Mouse (Mus musculus) heart, embryonic 16.5 days (tissue): Measurements from ENCODE around the gene Cdipt. TPM values are rescaled to one million over a fixed set of nuclear protein-coding genes. Genes with fewer than 3 reads are reported as not detected.

Experiments
- ATAC-seq: fragments of 200-750 bp; cut with Nextera tagmentation; replicated peaks from 2 replicates; pipeline ENCODE4 v1.8.0; 2017; ENCODE audit warnings: moderate number of reproducible peaks; ENCODE audit not compliant: insufficient read depth, low FRiP score; ENCODE audit errors: extremely low read depth
- H3K27ac ChIP-seq: fragments of 300-500 bp; sonication (generic); 2 replicates; pipeline ENCODE4 v1.5.1; 2014; ENCODE audit warnings: mild to moderate bottlenecking, low read length, control low read depth, moderate library complexity
- H3K27me3 ChIP-seq: fragments of 300-500 bp; sonication (generic); 2 replicates; pipeline ENCODE4 v1.6.1; 2014; ENCODE audit warnings: low read length, mixed read lengths; ENCODE audit not compliant: control insufficient read depth, insufficient read depth
- H3K36me3 ChIP-seq: fragments of 300-500 bp; sonication (generic); 2 replicates; pipeline ENCODE4 v1.6.1; 2014; ENCODE audit not compliant: control insufficient read depth, insufficient read depth
- H3K4me1 ChIP-seq: fragments of 300-500 bp; sonication (generic); 2 replicates; pipeline ENCODE4 v1.6.1; 2014; ENCODE audit warnings: low read length, mixed read lengths; ENCODE audit not compliant: control insufficient read depth, insufficient read depth
- H3K4me2 ChIP-seq: fragments of 300-500 bp; sonication (generic); 2 replicates; pipeline ENCODE4 v1.6.1; 2014; ENCODE audit warnings: low read depth, mild to moderate bottlenecking, control low read depth, low read length
- H3K4me3 ChIP-seq: fragments of 300-500 bp; sonication (generic); 2 replicates; pipeline ENCODE4 v1.5.1; 2014; ENCODE audit warnings: mild to moderate bottlenecking, control low read depth, low read length
- H3K9ac ChIP-seq: fragments of 300-500 bp; sonication (generic); 2 replicates; pipeline ENCODE4 v1.6.1; 2014; ENCODE audit warnings: low read length, control low read depth
- H3K9me3 ChIP-seq: fragments of 300-500 bp; sonication (generic); replicated peaks from 2 replicates; pipeline ENCODE4 v1.6.1; 2016; ENCODE audit warnings: low read length; ENCODE audit not compliant: control insufficient read depth
- WGBS: fragments of 180-500 bp; shearing (Covaris S2); extraction: QIAGEN DNeasy Blood & Tissue Kit; methylation state at CpG from one replicate; pipeline ENCODE4 v1.1.7; 2014; 5-methylcytosine and 5-hydroxymethylcytosine counted together
- polyA plus RNA-seq: library from polyadenylated mRNA; unstranded; fragments of >200 nt; fragmentation: Nextera tagmentation; extraction: Ambion mirVana; gene quantifications from 2 replicates; pipeline ENCODE4 v1.2.1, GENCODE M21; 2015

Cdipt gene
- polyA plus RNA-seq, 1 experiment from 2014 or later: 85.1 TPM

DNA sequence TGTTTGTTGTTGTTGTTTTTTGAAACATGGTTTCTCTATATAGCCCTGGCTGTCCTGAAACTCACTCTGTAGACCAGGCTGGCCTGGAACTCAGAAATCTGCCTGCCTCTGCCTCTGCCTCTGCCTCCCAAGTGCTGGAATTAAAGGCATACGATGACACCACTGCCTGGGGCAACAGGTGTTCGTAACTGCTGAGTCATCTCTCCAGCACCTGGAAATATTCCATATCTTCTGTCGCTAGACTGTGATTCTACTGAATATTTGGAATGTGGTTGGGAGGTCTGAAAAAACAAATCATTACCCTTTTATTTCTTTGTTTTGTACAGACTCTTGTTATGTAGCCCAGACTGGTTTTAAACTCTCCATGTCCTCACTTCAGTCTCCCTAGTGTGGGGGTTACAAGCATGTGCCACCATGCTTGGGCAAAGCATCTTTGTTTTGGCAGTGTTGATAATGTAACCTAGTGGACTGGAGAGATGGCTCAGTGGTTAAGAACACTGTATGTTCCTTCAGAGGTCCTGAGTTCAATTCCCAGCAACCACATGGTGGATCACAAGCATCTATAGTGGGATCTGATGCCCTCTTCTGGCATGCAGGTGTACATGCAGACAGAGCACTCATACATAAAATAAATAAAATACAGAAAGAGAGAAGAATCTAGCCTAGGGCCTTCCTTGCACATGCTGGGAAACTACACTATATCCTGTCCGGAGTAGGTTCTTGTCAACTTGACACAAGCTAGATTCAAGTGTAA is 28.6 kb downstream of the Cdipt start:
- Histone ChIP-seq H3K27me3 (no peaks in the 10 kb centered on the region), H3K4me1 (peaks cover 14% of the 10 kb centered on the region; the same call in 1 of the 2 replicates), H3K36me3 (no peaks in the 10 kb centered on the region), H3K27ac (no peak overlapping the region), H3K9ac (no peak overlapping the region), H3K9me3 (no peaks in the 10 kb centered on the region), H3K4me3 (no peak overlapping the region), H3K4me2 (no peak overlapping the region)
- WGBS: 76% methylated on average over 4 of the region's 4 CpGs
- ATAC-seq: no peak

DNA sequence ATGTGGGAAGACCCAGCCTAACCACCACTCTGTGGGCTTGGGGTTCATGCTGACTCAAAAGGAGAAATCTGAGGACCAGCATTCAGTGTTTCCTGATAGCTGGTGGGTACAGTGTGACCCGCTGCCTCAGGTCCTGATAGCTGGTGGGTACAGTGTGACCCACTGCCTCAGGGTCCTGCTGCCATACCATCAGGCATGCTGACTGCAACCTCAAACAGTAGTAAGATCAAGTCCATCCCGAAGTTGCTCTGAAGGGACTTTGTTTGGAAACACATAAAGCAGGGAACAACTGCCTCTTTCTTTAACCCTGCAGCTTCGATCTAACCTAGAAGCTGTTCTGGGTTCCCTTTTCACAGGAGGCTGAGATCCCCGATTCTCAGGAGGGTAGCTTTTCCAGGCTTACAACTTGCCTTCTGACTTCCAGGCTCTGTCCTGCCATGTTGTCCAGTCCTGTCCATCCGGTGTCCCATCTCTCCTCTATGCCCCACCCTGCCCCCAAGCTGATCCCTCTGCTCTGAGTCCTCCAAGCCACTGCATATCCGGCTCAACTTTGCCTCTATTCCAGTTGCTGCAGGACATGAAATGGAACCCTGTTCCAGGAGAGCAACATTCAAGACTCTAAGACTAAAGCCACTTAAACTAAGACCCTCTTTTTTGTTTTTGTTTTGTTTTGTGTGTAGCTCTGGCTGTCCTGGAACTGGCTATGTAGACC is 31.8 kb downstream of the Cdipt start:
- no peak for ATAC-seq
- Histone ChIP-seq H3K4me2 (no peak overlapping the region), H3K4me1 (peaks cover 14% of the 10 kb centered on the region; the same call in 1 of the 2 replicates), H3K36me3 (no peaks in the 10 kb centered on the region), H3K27me3 (no peaks in the 10 kb centered on the region), H3K9me3 (no peaks in the 10 kb centered on the region), H3K9ac (no peak overlapping the region), H3K4me3 (no peak overlapping the region), H3K27ac (no peak overlapping the region)
- 81% methylated on average over 6 of the region's 6 CpGs for WGBS

- 31% methylated on average over 9 of the region's 9 CpGs for WGBS
- no peak overlapping the region for H3K4me3 ChIP-seq
- H3K4me1 ChIP-seq: peaks cover 17% of the 10 kb centered on the region
- H3K27me3 ChIP-seq: no peaks in the 10 kb centered on the region
- H3K9me3 ChIP-seq: no peaks in the 10 kb centered on the region
- peak overlapping the region; percentile 36; the same call in 1 of the 2 replicates for H3K9ac ChIP-seq
- H3K27ac ChIP-seq: peak overlapping the region; percentile 74
- H3K36me3 ChIP-seq: peaks cover 3% of the 10 kb centered on the region; the same call in 1 of the 2 replicates
- ATAC-seq: peak; percentile 80
- no peak overlapping the region for H3K4me2 ChIP-seq
Observed at GRCm38 (mm10) chr7:127008239-127009019, 32.7 kb downstream of the Cdipt start.

GRCm38 (mm10) chr7:127009307-127010085 is 33.8 kb downstream of the Cdipt start:
- Histone ChIP-seq H3K4me3 (no peak overlapping the region), H3K4me2 (no peak overlapping the region), H3K27me3 (no peaks in the 10 kb centered on the region), H3K27ac (peak overlapping the region; percentile 74), H3K9ac (no peak overlapping the region), H3K36me3 (peaks cover 6% of the 10 kb centered on the region; the same call in 1 of the 2 replicates), H3K9me3 (no peaks in the 10 kb centered on the region), H3K4me1 (peaks cover 26% of the 10 kb centered on the region)
- WGBS: 79% methylated on average over 17 of the region's 17 CpGs
- no peak for ATAC-seq

DNA sequence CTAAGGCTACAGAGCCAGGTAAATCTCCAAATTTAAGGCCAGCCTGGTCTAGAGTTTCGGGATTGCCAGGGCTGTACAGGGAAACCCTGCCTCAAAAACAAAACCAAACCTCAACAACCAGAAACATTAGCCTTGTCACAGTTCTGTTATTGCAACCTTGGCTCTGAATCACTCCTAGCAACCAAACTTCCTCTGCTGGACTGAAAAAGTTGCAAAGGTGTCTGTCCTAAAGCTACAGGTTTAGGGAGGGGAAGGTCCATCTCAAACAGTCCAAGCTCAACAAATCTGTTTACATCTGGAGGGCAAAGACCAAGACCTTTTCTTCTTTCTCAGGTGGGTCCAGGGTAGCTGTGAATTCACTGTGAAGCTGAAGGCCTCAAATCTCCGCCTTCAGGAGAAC is 35.3 kb downstream of the Cdipt start:
- no peak overlapping the region for H3K4me3 ChIP-seq
- H3K4me1 ChIP-seq: peaks cover 38% of the 10 kb centered on the region
- H3K4me2 ChIP-seq: no peak overlapping the region
- H3K27ac ChIP-seq: no peak overlapping the region
- 89% methylated on average over 2 of the region's 2 CpGs for WGBS
- H3K36me3 ChIP-seq: peaks cover 11% of the 10 kb centered on the region; the same call in 1 of the 2 replicates
- no peak for ATAC-seq
- no peaks in the 10 kb centered on the region for H3K9me3 ChIP-seq
- H3K27me3 ChIP-seq: no peaks in the 10 kb centered on the region
- H3K9ac ChIP-seq: no peak overlapping the region

DNA sequence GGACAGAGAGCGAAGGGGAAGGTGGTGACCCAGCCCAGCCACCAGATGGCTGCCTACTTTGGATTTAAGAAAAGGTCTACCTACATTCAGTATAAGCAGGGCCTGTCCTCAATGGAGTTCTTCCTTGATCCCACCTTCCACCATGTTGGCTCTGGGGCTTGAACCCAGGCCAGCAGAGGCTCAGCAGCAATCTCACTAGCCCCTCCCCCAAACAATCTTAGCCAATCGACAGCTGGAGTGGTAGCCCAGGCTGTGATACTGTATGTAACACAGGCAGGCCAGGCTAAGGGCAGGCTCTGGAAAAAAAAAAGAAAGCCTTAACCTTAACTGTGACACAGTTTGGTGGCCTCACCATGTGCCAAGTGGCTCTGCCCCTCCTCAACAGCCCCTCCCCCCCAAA is 36.0 kb downstream of the Cdipt start:
- no peak overlapping the region for H3K27ac ChIP-seq
- no peak overlapping the region for H3K4me3 ChIP-seq
- no peak overlapping the region for H3K9ac ChIP-seq
- no peak overlapping the region for H3K4me2 ChIP-seq
- no peaks in the 10 kb centered on the region for H3K27me3 ChIP-seq
- ATAC-seq: no peak
- H3K4me1 ChIP-seq: peaks cover 34% of the 10 kb centered on the region
- 64% methylated on average over 2 of the region's 2 CpGs for WGBS
- H3K36me3 ChIP-seq: peaks cover 11% of the 10 kb centered on the region; the same call in 1 of the 2 replicates
- no peaks in the 10 kb centered on the region for H3K9me3 ChIP-seq

DNA sequence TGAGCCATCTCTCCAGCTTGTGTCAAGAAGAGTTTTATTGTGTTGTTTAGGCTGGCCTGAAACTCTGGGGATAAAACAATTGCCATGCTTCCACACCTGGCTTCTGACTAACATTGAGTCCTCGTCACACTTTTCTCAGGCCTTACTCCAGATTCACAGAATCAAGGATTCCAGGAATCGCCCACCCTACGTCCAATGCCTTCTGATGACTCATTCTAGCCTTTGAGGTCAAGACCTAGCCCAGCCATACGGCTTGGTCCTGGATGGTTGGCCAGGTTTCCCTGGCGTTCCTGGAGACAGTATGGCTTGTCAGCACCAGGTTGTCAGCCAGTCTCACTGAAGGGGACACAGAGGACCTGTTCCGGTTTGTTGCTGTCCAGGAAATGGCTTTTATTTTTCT is 36.7 kb downstream of the Cdipt start:
- Histone ChIP-seq H3K27me3 (no peaks in the 10 kb centered on the region), H3K9ac (no peak overlapping the region), H3K9me3 (no peaks in the 10 kb centered on the region), H3K4me1 (peaks cover 34% of the 10 kb centered on the region), H3K4me3 (no peak overlapping the region), H3K27ac (no peak overlapping the region), H3K36me3 (peaks cover 11% of the 10 kb centered on the region; the same call in 1 of the 2 replicates), H3K4me2 (no peak overlapping the region)
- ATAC-seq: no peak
- WGBS: 72% methylated on average over 6 of the region's 6 CpGs

DNA sequence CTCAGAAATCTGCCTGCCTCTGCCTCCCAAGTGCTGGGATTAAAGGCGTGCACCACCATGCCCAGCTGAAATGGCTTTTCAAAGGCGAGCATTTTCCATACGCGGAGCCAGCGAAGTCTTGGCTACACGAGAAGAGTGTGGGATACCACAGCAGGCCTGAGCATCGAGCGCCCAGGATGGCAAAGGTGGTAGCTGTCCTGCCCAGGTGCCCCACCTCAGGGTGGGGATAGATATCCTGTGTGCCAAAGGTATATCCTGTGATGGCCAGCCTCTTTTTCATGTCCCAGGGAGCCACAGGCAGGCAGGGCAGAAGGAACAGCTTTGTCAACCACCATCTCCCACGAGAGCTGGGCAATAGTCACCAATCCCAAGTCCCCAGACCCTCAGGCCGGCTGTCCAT is 37.1 kb downstream of the Cdipt start:
- Histone ChIP-seq H3K9me3 (no peaks in the 10 kb centered on the region), H3K27ac (no peak overlapping the region), H3K4me2 (no peak overlapping the region), H3K27me3 (no peaks in the 10 kb centered on the region), H3K4me1 (peaks cover 39% of the 10 kb centered on the region), H3K4me3 (no peak overlapping the region), H3K36me3 (peaks cover 11% of the 10 kb centered on the region; the same call in 1 of the 2 replicates), H3K9ac (no peak overlapping the region)
- 91% methylated on average over 10 of the region's 10 CpGs for WGBS
- ATAC-seq: no peak
